Mouse (Mus musculus) MEL-GATA-1-ER (cell line): ENCODE measurements at regions not wholly inside any gene's neighbourhood (a gene's known extent, or its start where the extent isn't known, plus 50 kb on each side); places are given as distances from the start of the nearest gene placed in this dataset.
"Not testable (repeated sequence)": the region's sequence is repeated elsewhere in the genome, so short reads cannot be mapped to it uniquely, and the experiment has no call there.

ENCODE experiments used
- DNase-seq: peaks from one replicate; pipeline ENCODE4 v3.0.0-alpha.2; 2012; ENCODE audit warnings: low read depth; ENCODE audit errors: extremely low read depth

DNA sequence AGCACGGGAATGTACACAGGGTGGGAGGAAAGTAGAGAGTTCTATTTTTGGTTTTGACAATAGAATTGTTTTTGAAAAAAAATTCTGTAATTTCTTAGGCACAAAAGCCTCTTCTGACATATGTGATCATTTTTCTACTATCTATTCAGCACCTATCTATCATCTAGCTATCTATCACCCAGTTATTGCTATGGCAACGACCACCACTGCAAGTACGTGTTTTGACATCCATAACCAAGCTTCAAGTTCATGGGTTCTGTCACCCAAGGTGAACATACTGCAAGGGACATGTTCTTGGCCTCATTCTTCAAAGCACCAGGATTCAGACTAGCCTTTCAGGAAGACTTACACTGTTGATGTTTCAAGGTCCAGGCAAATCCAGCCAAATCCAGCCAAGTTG, 238.4 kb upstream of the Rarb start:
- no peak for DNase-seq

DNA sequence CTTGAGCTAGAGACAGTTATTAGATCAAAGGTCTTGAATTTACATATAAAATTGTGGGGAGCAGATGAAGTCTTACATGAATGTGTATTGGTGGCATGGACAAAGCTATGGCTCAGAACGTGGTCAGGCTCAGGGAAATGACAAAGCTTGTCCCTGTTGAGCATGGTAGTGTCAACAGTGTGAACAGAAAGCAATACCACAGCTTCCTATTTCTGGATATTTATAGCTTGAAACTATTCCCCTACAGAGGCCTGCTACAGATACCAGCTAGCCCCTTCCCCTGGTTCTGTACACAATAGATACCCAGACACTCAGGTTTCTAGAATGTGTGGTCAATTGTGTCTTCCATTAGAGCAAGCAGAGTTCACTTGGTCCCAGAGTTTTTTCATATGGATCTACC, 236.8 kb upstream of the Rarb start:
- DNase-seq, result no peak

DNA sequence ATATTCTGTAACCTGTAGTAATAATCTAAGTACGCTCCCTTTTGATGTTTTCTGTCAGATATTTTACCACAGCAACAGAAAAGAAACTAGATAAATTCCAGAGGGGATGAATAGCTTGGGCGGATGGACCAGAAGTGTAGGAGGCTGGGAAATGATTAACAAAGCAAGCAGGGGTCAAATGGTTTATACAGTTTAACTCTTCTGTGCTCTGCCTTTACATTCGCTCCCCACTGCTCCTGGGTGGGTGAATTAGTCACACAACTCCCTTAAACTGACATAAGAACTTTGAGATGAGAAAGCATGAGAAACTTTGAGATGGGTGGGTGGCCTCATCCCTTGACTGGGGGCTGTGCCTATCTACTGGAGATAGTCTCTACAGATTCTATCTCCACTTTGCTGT, 235.4 kb upstream of the Rarb start:
- DNase-seq, result no peak

DNA sequence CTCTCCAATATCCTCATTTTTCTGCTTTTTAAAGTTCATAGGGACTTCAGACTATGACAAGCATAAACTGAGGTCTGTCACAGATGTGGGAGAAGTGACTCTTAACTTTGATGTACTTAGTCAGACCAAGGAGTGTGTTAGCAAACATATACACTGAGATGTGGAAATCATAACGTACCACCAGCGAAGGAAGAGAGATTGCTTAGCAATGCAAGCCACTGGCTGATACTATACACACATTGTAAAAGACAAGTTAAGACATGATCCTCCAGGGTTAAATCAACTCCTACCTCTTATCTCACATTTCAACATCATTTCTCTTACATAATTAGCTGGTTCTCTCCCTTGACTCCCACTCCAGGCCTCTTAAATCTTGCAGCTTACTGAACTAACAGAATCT, 227.9 kb upstream of the Rarb start:
- no peak for DNase-seq

DNA sequence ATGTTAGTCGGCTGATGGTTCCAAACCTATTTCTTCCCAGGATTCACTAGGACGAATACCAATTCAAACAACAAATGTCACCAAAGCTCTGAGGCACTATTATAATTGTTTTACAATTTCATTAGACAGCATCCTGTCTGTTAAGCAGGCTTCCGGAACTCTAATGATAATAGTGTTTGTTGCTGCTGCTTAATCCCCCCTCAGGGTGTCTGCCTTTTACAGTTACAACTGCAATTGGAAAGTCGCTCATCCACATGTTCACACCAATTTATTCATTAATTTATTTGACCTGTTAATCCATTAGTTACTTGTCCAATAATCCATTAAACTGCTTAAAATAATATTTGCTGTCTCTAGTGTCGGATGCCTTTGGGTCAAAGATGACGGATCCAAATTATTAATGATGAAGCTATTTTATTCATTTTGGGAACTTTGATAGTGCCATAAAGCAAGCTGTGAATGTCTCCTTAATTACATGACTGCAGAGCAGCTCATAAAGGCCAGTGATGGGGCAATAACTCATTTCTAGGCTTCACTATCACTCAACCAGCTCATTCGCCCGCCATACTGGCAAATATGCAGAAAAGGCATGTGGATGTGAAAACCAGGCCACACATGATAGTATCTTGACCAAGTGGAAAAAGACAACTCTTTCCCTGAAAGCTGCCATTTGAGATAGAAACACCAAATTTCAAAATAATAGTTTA, 226.6 kb upstream of the Rarb start:
- DNase-seq, result no peak

DNA sequence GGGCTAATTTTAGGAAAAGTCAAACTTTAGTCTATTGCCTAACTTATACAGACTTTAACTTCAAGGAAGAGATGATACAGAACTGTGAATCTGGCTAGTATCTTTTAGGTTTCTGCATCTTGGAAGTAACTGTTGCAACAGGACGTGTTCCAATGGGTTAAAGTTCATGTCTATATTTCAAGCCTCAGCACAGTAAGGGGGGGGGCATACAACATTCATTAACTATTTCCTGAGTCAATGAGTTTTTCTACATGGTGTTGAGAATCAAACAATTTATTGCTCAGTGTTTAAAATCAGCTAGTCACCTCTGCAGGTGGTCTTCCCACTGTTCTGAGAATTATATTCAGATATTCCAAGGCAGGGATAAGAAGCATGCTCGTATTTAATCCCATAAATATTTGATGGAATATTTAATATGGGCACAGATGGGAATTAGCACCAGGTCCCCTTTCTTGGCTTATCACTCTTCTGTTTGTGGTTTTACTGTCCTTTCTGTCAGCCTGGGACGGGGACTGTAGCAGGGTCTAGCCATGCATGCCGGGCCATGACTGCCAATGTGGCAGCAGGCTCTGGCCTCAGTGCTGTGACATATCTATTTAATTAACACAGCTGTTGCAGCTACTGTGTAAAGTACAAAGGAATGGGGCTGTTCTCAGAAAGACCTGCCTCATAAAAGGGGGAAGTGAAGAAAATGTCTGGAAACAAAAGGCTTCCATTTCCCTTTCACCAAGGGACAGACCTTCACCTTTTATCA, 201.8 kb upstream of the Rarb start:
- DNase-seq, result no peak

DNA sequence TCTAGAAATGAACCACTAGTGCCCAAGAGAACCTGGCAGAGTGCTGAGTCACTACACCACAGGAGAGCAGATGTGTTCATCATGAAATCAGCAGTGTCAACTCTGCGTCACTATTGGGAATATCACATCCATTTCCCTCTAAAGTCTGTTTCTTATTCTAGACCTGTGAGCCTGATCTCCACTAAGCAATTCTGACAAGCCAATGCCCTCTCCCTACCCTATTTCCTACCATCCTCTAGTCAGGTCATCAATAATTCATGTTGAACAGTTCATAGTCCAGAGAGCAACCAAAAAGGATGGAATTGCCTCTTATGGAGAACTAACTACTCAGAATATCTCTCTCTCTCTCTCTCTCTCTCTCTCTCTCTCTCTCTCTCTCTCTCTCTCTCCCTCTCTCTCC, 194.0 kb upstream of the Rarb start:
- DNase-seq, result no peak

DNA sequence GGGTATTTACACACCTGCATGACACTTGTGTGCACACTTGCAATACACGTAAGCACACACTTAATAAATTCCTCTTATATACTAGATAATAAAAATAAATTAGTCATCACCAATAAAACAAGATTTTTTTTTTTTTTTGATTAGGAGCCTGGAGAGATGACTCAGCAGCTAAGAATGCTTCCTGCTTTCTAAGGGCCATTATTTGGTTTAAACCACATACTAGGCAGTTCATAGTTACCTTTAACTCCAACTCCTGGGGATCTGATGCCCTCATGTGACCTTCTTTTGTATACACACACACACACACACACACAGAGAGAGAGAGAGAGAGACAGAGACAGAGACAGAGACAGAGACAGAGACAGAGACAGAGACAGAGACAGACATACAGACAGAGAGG, 193.2 kb upstream of the Rarb start:
- DNase-seq, result no peak

DNA sequence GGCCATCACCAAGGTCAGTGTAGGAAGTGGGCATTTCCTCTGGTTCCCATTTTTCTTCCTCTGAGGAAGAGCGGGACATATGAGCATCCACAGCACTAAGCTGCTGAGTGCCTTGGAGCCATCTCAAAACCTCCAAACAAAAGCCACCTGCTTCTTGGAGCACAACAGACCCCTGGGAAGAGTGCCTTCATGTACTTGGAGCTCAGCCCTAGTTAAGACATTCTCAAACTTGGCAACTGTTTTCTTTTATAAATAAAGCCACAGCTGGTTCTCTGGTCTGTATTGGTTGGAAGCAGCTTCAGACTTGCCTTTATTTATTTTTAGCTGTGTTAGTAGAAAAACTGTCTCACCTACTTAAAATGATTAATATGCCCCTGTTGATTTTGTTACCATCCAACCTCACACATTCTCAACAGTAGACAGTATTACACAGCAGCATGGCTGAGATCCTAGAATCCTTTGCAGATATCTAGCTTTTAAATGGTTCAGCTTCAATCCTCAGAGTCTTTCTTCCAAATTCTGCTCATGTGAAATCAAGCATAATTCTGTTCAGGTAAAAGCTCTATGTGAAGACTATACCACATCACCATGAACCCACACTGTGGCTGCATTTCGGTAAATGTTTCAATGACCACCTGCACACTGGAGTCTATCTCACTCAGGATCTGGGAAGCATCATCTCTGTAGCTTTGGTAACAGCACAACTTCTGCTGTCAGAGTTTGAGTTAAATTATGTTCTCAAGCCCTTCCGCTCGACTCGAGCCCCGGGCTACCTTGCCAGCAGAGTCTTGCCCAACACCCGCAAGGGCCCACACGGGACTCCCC, 186.4 kb upstream of the Rarb start:
- no peak for DNase-seq

DNA sequence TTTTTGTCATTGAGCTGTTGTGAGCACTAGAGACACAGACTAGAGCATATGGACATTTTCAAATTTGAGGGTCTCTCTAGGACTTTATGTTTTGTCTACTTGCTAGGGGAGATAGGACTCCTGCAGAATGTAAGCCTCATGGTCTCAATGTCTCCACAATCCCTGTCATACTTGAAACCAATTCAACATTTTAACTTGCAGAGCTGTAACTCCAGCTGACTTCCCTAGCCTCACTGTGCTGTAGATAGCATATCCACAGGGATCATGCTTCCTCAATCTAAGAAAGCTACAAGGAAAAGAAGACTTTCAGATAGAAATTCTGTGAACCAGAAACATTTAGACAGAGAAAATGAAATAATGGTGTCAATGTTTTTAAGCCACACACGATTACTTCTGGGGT, 185.8 kb upstream of the Rarb start:
- DNase-seq, result no peak

DNA sequence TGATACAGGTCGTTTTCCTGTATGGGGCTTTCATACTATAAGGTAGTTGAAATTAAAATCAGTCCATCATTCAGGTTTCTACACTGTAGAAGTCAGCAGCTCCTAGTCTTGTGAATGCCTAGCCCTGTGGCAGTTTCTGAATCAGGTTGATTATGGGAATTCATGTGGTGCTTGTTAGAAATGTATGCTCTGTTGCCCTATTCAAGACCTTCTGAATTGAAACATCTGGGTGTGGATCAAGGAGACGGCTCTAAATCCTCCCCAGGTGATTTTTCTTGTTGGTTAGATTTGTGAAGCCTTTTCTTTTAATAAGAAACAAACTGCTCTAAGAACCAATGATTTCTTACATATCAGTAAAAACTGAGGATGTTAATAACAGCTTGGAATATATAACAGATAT, 177.8 kb upstream of the Rarb start:
- no peak for DNase-seq

DNA sequence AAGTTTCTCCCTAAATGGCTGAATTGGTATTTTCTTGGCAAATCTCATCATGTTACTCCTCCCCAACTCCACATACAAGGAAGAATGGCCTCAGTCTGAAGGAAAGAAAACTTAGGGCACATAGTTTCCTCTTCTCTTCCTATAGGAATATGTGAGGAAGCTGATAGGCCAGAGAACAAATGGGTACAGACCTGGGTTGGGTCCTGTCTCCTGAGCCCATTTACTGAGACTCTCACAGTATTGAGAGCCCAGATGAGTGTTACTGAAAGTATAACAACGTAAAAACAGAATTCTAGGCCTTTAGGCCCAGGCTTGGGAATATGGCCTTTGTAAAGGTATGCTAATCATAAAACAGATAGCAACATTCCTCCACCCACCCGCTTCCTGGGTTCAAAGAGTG, 152.0 kb upstream of the Rarb start:
- not testable (repeated sequence) for DNase-seq

DNA sequence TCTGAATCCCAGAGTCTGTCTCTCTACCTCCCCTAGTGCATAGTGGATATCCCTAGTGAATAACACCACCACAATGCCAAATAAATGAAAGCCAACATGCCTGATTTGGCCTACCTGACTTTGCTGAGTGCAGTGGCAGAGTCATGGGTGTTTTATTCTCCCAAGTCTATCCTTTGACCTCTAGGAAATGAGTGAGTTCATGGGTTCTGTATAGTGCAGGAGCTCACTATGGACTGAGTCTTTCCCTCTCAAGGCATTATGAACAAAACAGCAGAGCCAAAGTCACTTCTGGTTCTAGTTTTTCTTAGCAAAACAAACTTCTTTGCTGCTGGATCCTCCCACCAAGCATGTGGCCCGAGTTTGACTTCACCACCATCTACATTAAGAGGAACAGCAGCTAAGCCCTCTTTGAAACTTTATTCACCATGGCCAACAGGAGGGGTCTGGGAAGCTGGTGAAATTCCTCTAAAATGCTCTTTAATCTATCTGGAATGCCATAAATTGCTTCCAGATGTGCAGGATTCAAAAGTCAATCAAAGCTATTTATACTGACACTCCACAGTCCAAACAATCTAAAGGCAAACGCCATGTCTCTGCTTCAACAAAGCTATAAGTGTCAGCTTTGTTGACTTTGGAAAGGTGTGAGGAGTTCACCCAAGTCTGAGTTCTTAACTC, 145.9 kb upstream of the Rarb start:
- no peak for DNase-seq

DNA sequence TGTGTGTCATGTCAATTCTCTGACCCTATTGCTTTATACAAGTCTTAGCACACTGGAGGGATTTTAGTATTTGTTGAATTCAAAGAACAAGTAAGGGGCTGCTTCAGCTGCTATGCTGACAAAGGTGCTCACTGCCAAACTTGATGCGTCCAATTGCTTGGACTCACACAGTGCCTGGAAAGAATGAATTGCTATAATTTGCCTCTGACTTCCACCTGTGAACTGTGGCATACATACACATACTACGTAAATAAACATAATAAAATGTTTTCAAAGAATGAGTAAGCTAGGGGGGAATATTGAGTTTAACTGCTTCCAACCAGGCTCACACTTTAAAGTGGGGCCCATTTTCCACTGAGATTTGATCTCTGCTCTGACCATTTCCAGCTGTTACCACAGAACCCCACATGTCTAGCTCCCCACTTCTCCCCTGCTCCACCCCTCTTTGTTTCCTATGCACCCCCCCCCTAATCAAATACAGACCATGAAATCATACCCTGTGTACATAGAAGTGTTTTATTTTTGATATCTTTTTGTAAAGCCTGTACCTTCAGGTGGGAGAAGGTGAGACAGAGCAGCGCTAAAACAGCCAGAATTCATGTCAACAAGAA, 143.4 kb upstream of the Rarb start:
- no peak for DNase-seq

DNA sequence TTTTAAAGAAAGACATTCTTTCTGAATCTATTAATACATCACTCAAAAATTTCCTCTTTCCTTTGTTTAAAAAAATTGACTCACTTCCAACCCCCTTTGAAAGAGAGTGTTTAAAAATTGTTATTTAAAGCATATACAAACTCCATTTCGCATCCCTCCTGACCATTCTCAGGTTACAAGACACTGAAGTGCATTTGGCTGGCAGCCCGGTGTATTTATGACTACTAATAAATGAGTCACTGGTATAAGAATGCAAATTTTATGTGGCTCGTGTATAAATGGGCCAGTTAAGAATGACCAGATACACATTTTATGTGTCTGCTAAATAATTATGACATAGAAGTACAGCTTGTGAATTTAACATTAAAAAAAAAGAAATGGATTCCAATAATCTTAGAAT, 138.8 kb upstream of the Rarb start:
- DNase-seq, result no peak

DNA sequence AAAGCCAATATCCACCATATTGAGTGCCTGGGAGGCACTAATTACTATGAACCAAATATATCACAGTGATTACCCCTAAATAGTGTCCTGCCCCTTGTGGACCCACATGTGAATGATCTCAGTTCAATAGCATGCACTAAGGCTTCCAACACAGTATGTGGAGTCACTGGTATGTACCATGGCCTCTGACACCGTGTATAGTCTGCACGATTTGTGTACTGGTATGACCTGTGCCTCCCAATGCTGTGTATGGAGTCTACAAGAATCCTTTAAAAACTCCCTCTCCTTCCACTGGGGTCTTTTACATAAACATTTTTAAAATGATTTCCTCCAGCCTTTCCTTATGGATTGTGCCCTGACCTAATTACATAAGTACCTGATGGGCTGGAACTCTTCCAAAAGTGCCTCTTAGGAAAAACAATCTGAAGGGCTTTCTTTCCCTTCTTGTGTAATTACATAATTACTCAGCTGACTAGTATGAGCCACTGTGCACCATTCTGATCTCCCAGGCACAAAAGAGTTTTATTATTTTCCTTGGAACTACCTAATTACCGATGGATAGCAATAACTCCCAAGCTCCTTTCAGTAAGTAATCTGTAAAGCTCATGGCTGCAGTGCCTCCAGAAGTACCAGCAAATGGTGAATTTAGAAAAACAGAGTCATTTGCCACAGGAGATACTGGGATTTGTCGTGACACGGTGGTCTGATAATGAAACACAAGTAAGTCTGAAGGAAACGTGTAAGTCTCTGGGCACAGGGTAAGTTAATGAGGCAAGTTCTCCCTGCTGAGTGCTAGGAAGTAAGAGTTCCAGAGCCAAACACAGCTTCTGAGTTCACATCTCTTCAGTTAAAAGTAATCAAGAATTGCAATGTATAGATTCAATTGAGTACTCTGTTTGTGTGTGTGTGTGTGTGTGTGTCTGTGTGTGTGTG, 135.8 kb upstream of the Rarb start:
- no peak for DNase-seq

DNA sequence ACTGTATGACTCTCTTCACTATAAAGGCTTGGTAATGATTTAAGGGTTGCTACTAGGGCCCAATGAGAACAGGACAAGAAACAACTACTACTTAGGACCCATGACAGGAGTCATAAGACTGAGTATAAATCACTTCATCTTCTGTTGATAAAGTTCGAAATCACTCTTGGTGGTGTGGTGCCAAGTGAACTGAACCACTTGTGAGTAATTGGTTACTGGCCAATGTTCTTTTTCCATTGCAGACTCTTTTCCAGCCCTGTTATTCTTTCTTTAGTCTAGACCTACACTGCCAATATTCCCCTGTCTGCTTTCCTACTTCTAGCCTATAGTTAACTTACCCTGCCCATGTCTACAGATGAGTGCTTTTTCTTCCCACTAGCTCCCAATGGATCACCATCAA, 129.8 kb upstream of the Rarb start:
- DNase-seq, result no peak

DNA sequence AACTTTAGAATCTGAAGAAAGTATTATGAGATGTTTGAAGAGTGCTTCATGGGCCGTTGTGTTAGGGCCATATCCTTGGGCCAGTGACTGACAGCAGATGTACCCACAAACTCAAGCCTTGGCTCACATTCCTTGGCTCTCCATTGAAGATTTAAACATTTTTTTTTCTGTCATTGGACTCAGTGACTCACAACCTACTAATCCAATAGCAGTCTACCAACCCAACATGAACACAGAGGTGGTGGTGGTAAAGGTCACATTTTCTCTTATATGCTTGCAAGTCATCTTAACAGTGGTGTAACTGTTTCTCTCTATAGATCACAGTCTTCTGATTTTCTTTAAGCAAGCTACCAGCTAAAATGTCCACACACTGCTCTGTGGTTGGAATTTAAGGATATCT, 125.5 kb upstream of the Rarb start:
- DNase-seq, result no peak

DNA sequence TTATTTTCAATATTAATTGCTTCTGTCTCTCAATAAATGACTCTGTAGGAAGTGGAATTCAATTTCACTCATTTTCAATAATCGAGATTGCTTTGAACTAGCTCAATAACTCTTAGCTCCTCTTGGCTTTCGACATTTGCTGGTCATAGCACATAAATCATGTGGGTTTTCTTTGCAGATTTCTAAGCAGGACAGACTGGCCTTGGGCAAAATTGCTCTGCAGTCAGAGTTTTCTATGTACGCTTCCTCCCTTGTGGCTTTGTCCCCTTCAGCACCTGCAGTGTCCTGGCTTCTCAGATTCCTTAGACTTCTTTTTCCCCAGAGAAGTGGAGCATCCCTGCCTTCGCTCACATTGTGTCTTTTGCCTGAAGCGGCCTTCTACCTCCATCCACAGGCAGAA, 124.6 kb upstream of the Rarb start:
- DNase-seq, result no peak

DNA sequence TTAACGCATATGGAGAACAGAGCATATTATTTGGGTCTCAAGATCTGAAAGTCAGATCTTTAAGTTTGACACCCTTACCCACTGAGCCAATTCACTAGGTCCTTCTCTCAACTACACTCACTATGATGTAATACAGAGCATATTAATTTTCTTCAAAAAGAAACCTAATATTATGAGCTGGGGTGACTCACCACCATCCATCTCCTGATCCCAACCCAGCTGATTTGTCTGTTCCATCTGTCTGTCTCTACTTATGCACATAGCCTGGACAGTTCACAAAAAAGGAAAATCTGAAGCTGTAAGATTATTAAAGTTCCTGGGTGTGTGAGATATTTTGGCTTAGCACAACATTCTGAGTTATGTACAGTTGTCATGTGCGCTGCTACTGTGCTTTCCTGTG, 108.2 kb upstream of the Rarb start:
- no peak for DNase-seq
